Mouse (Mus musculus): Measurements from ENCODE around the gene Gdf5. TPM values are rescaled to one million over a fixed set of nuclear protein-coding genes. Genes with fewer than 3 reads are reported as not detected.

Gene Gdf5
- polyA plus RNA-seq, 1 experiment = not detected

- TF ChIP-seq POLR2A (IDR thresholded peaks at IDR 0.05; ENCODE audit: borderline replicate concordance, control insufficient read depth, low read depth, low read length) (no peak), CTCF (IDR thresholded peaks at IDR 0.05; ENCODE audit: control insufficient read depth, insufficient read depth, low read length) (no peak)
- 93% methylated on average over 13 of the region's 13 CpGs for WGBS
- no peaks in the 10 kb centered on the region for H3K4me1 ChIP-seq (ENCODE audit: control insufficient read depth, insufficient read depth, low read length)
- H3K4me3 ChIP-seq (replicated peaks; ENCODE audit: control insufficient read depth, low read depth, low read length) = no peak overlapping the region
- H3K27ac ChIP-seq (ENCODE audit: control insufficient read depth, insufficient read depth, low read depth, low read length, poor library complexity) = no peak overlapping the region
Observed at GRCm38 (mm10) chr2:155894307-155895045, 50.7 kb downstream of the Gdf5 start.

Other genes starting within 250 kb of the Gdf5 start
- gene Edem2, start 215.9 kb downstream of the Gdf5 start, polyA plus RNA-seq (2011; ENCODE audit: insufficient read depth, insufficient read length, low replicate concordance, missing spikeins) = 13.1 and 17.6 TPM in 2 replicates
- not detected in 2 replicates for gene Gm17581, start 209.5 kb downstream of the Gdf5 start, polyA plus RNA-seq (2011; ENCODE audit: insufficient read depth, insufficient read length, low replicate concordance, missing spikeins)
- 1.6 TPM in 1 of 2 replicates, not detected in the other for gene Procr, start 194.2 kb downstream of the Gdf5 start, polyA plus RNA-seq (2011; ENCODE audit: insufficient read depth, insufficient read length, low replicate concordance, missing spikeins)
- gene Mmp24, start 170.0 kb downstream of the Gdf5 start, polyA plus RNA-seq (2011; ENCODE audit: insufficient read depth, insufficient read length, low replicate concordance, missing spikeins) = not detected in 2 replicates
- gene BC029722, start 125.9 kb downstream of the Gdf5 start, polyA plus RNA-seq (2011; ENCODE audit: insufficient read depth, insufficient read length, low replicate concordance, missing spikeins) = 7.8 and 17.8 TPM in 2 replicates
- 88.2 and 146 TPM in 2 replicates for gene Eif6, start 118.4 kb downstream of the Gdf5 start, polyA plus RNA-seq (2011; ENCODE audit: insufficient read depth, insufficient read length, low replicate concordance, missing spikeins)
- not detected in 2 replicates for gene Fam83c, start 110.5 kb downstream of the Gdf5 start, polyA plus RNA-seq (2011; ENCODE audit: insufficient read depth, insufficient read length, low replicate concordance, missing spikeins)
- gene Uqcc1, start 15.1 kb downstream of the Gdf5 start, polyA plus RNA-seq (2011; ENCODE audit: insufficient read depth, insufficient read length, low replicate concordance, missing spikeins) = 7.6 and 14.9 TPM in 2 replicates
- gene Gm15557, start 4.6 kb downstream of the Gdf5 start, polyA plus RNA-seq (2011; ENCODE audit: insufficient read depth, insufficient read length, low replicate concordance, missing spikeins) = not detected in 2 replicates
- 24.0 and 39.1 TPM in 2 replicates for gene Cep250, start 11.1 kb upstream of the Gdf5 start, polyA plus RNA-seq (2011; ENCODE audit: insufficient read depth, insufficient read length, low replicate concordance, missing spikeins)
- 0.83 and 1.5 TPM in 2 replicates for gene 6430550D23Rik, start 62.6 kb upstream of the Gdf5 start, polyA plus RNA-seq (2011; ENCODE audit: insufficient read depth, insufficient read length, low replicate concordance, missing spikeins)
- gene Ergic3, start 62.7 kb upstream of the Gdf5 start, polyA plus RNA-seq (2011; ENCODE audit: insufficient read depth, insufficient read length, low replicate concordance, missing spikeins) = 66.9 and 70.5 TPM in 2 replicates
- gene Fer1l4, start 107.6 kb upstream of the Gdf5 start, polyA plus RNA-seq (2011; ENCODE audit: insufficient read depth, insufficient read length, low replicate concordance, missing spikeins) = not detected in 2 replicates
- 0.99 and 5.4 TPM in 2 replicates for gene Spag4, start 119.8 kb upstream of the Gdf5 start, polyA plus RNA-seq (2011; ENCODE audit: insufficient read depth, insufficient read length, low replicate concordance, missing spikeins)
- 3.9 and 10.5 TPM in 2 replicates for gene Cpne1, start 166.6 kb upstream of the Gdf5 start, polyA plus RNA-seq (2011; ENCODE audit: insufficient read depth, insufficient read length, low replicate concordance, missing spikeins)
- 5.8 and 6.2 TPM in 2 replicates for gene Rbm12, start 166.6 kb upstream of the Gdf5 start, polyA plus RNA-seq (2011; ENCODE audit: insufficient read depth, insufficient read length, low replicate concordance, missing spikeins)
- gene Gm28036, start 181.7 kb upstream of the Gdf5 start, polyA plus RNA-seq (2011; ENCODE audit: insufficient read depth, insufficient read length, low replicate concordance, missing spikeins) = 5.8 and 24.5 TPM in 2 replicates
- gene Romo1, start 198.7 kb upstream of the Gdf5 start, polyA plus RNA-seq (2011; ENCODE audit: insufficient read depth, insufficient read length, low replicate concordance, missing spikeins) = 109 and 111 TPM in 2 replicates
- gene Nfs1, start 198.8 kb upstream of the Gdf5 start, polyA plus RNA-seq (2011; ENCODE audit: insufficient read depth, insufficient read length, low replicate concordance, missing spikeins) = 13.1 and 24.7 TPM in 2 replicates
- gene Rbm39, start 234.9 kb upstream of the Gdf5 start, polyA plus RNA-seq (2011; ENCODE audit: insufficient read depth, insufficient read length, low replicate concordance, missing spikeins) = 221 and 329 TPM in 2 replicates